In genomic region chr1:39502817-39503633, GRCm38 (mm10) we compare ENCODE assay signal across 12 mouse cellular contexts. TPM values are rescaled to one million over a fixed set of nuclear protein-coding genes. Genes with fewer than 3 reads are reported as not detected.
A peak's percentile ranks its signal among the peaks of the same experiment; 100 is the strongest.
DNase-seq lines count a peak whose midpoint lies in the region; ATAC-seq and TF ChIP-seq lines count a peak whose summit lies in the region.
"Had no signal": no experiment of that assay in that cellular context is flagged by ENCODE, and none has a peak within 500 bp of the region (broad histone marks: within the 10 kb centered on the region; RNA-seq: fewer than 3 reads in every experiment).

No protein-coding gene starts in this region.

- H3K4me3 ChIP-seq in layer of hippocampus, adult 2 months: no peak overlapping the region
- H3K4me3 ChIP-seq in spleen, adult 2 months (ENCODE audit: extremely low read depth, insufficient read depth, insufficient read length): no peak overlapping the region
- H3K4me3 ChIP-seq in macrophage (ENCODE audit: inconsistent target): no peak overlapping the region
- no peak overlapping the region for H3K4me3 ChIP-seq in heart, embryonic 12.5 days
- no peak overlapping the region for H3K4me3 ChIP-seq in hindbrain, embryonic 11.5 days (ENCODE audit: low read depth, low read length)
- H3K4me3 ChIP-seq: embryonic facial prominence, embryonic 13.5 days; midbrain, embryonic 13.5 days had no signal

- no peak overlapping the region for H3K9ac ChIP-seq in heart, embryonic 12.5 days
- no peak overlapping the region for H3K9ac ChIP-seq in hindbrain, embryonic 11.5 days (ENCODE audit: low read depth, low read length)
- H3K9ac ChIP-seq: embryonic facial prominence, embryonic 13.5 days; midbrain, embryonic 13.5 days had no signal

- H3K36me3 ChIP-seq in spleen, adult 2 months (ENCODE audit: control insufficient read depth, insufficient read depth, low read length): no peaks in the 10 kb centered on the region
- H3K36me3 ChIP-seq in macrophage (ENCODE audit: inconsistent target): no peaks in the 10 kb centered on the region
- H3K36me3 ChIP-seq in heart, embryonic 12.5 days: no peaks in the 10 kb centered on the region
- no peaks in the 10 kb centered on the region for H3K36me3 ChIP-seq in hindbrain, embryonic 11.5 days (ENCODE audit: control insufficient read depth, insufficient read depth, low read length)
- H3K36me3 ChIP-seq: embryonic facial prominence, embryonic 13.5 days; midbrain, embryonic 13.5 days had no signal

- TF ChIP-seq POLR2A in spleen, adult 2 months (IDR thresholded peaks at IDR 0.05; ENCODE audit: low read depth, low read length): no peak

- H3K9me3 ChIP-seq in heart, embryonic 12.5 days (replicated peaks): no peaks in the 10 kb centered on the region
- H3K9me3 ChIP-seq in hindbrain, embryonic 11.5 days (ENCODE audit: control insufficient read depth, low read length): no peaks in the 10 kb centered on the region
- H3K9me3 ChIP-seq: embryonic facial prominence, embryonic 13.5 days; midbrain, embryonic 13.5 days had no signal

- H3K4me2 ChIP-seq in heart, embryonic 12.5 days: no peak overlapping the region
- no peak overlapping the region for H3K4me2 ChIP-seq in hindbrain, embryonic 11.5 days (replicated peaks; ENCODE audit: low read depth, low read length)
- H3K4me2 ChIP-seq: embryonic facial prominence, embryonic 13.5 days; midbrain, embryonic 13.5 days had no signal

- WGBS in spleen, adult 2 months: 47% methylated on average over 17 of the region's 17 CpGs
- 25% methylated on average over 17 of the region's 17 CpGs for WGBS in macrophage (ENCODE audit: missing documents)
- 80% methylated on average over 17 of the region's 17 CpGs for WGBS in heart, embryonic 12.5 days
- 87% methylated on average over 17 of the region's 17 CpGs for WGBS in hindbrain, embryonic 11.5 days

- intact Hi-C loops in gastrocnemius, postnatal 36 days (cut with DNase I): no loop called here

- no peaks in the 10 kb centered on the region for H3K27me3 ChIP-seq in spleen, adult 2 months (ENCODE audit: control insufficient read depth, insufficient read depth, low read length)
- 0 out of 2 replicates have a peak, but pooled peaks cover 7% of the 10 kb centered on the region for H3K27me3 ChIP-seq in heart, embryonic 12.5 days (replicated peaks)
- H3K27me3 ChIP-seq in hindbrain, embryonic 11.5 days (ENCODE audit: control insufficient read depth, insufficient read depth, low read length): no peaks in the 10 kb centered on the region
- H3K27me3 ChIP-seq: midbrain, embryonic 13.5 days had no signal

- peaks cover 10% of the 10 kb centered on the region; the same call in 1 of the 2 replicates for H3K4me1 ChIP-seq in spleen, adult 2 months (ENCODE audit: control insufficient read depth, insufficient read depth, insufficient read length)
- H3K4me1 ChIP-seq in heart, embryonic 12.5 days (replicated peaks): no peaks in the 10 kb centered on the region
- no peaks in the 10 kb centered on the region for H3K4me1 ChIP-seq in hindbrain, embryonic 11.5 days (replicated peaks; ENCODE audit: control insufficient read depth, insufficient read depth, low read length)
- H3K4me1 ChIP-seq: embryonic facial prominence, embryonic 13.5 days; midbrain, embryonic 13.5 days had no signal

- H3K27ac ChIP-seq in layer of hippocampus, adult 2 months: no peak overlapping the region
- H3K27ac ChIP-seq in spleen, adult 2 months (ENCODE audit: insufficient read depth, low read length): peak overlapping the region; percentile 59
- peak overlapping the region; percentile 38 for H3K27ac ChIP-seq in macrophage
- no peak overlapping the region for H3K27ac ChIP-seq in heart, embryonic 12.5 days (ENCODE audit: poor library complexity, severe bottlenecking)
- no peak overlapping the region for H3K27ac ChIP-seq in hindbrain, embryonic 11.5 days (ENCODE audit: low read depth, low read length)
- H3K27ac ChIP-seq: embryonic facial prominence, embryonic 13.5 days; midbrain, embryonic 13.5 days had no signal

- ATAC-seq in heart, embryonic 12.5 days (ENCODE audit: insufficient number of reproducible peaks, low FRiP score): no peak
- no peak for ATAC-seq in hindbrain, embryonic 11.5 days (ENCODE audit: low FRiP score)
- ATAC-seq: hindbrain, embryonic 16.5 days; midbrain, embryonic 13.5 days had no signal

- DNase-seq in layer of hippocampus, adult 9-10 months (ENCODE audit: low spot score): peak; percentile 15
- DNase-seq in layer of hippocampus, adult 2 months (ENCODE audit: low spot score in 2 of 2): no peak
- peak in 1 of 2 experiments; percentile 20 for DNase-seq in spleen, adult 2 months (ENCODE audit: low read depth in 1 of 2, low spot score in 2 of 2)
- DNase-seq in spleen, adult 12 weeks (ENCODE audit: low spot score): no peak
- no peak for DNase-seq in gastrocnemius, postnatal 36 days
- DNase-seq in hindbrain, embryonic 11.5 days (ENCODE audit: low spot score): no peak
- DNase-seq: gastrocnemius, postnatal 14 days had no signal

- no peak for TF ChIP-seq CTCF in layer of hippocampus, adult 2 months (conservative IDR thresholded peaks at IDR 0.05)
- TF ChIP-seq CTCF in spleen, adult 2 months (IDR thresholded peaks at IDR 0.05; ENCODE audit: extremely low read depth, insufficient read depth, insufficient read length, insufficient replicate concordance): no peak

- no peaks in the 10 kb centered on the region for H3K79me2 ChIP-seq in macrophage (ENCODE audit: inconsistent target)

RNA-seq across cellular contexts. Expression of gene Tbc1d8, which starts 24.5 kb away (rescaled TPM):
- total RNA-seq in layer of hippocampus, adult 2 months (2021): 10 to 100 TPM; 10.6 to 14.3 TPM
- polyA plus RNA-seq in spleen, adult 2 months (2012; rRNA removed): 21.8 and 26.2 TPM in 2 replicates
- total RNA-seq in macrophage (2018; cell fraction: chromatin; rRNA removed): 10 to 100 TPM in 25 of 26 experiments, 1 to 10 TPM in 1; 7.2 to 72.3 (median 50.0) TPM
- 10 to 100 TPM in 24 of 26 experiments, 1 to 10 TPM in 2; 7.1 to 20.0 (median 15.6) TPM for total RNA-seq in macrophage (2018; cell fraction: cytosol; rRNA removed)
- 10 to 100 TPM; 14.7 to 58.3 (median 33.5) TPM for total RNA-seq in macrophage (2018; cell fraction: nucleus; rRNA removed)
- polyA plus RNA-seq in macrophage (2018): 7.5 to 23.4 TPM (median 13.9 TPM) in 3 replicates
- total RNA-seq in gastrocnemius, postnatal 36 days (2021): 1 to 10 TPM; 6.3 to 7.8 TPM
- polyA plus RNA-seq in heart, embryonic 12.5 days (2016; fragmentation: Nextera tagmentation; extraction: Ambion mirVana): 14.1 and 15.5 TPM in 2 replicates
- 5.3 and 6.5 TPM in 2 replicates for polyA plus RNA-seq in hindbrain, embryonic 11.5 days (2014; fragmentation: Nextera tagmentation; extraction: Ambion mirVana)

RNA-seq across cellular contexts. Expression of gene Cnot11, which starts 31.8 kb away (rescaled TPM):
- 10 to 100 TPM; 23.3 to 24.2 TPM for total RNA-seq in layer of hippocampus, adult 2 months (2021)
- polyA plus RNA-seq in spleen, adult 2 months (2012; rRNA removed): 11.2 and 17.9 TPM in 2 replicates
- total RNA-seq in macrophage (2018; cell fraction: chromatin; rRNA removed): 10 to 100 TPM in 4 of 26 experiments, 1 to 10 TPM in 22; 2.2 to 11.0 (median 6.7) TPM
- total RNA-seq in macrophage (2018; cell fraction: cytosol; rRNA removed): 10 to 100 TPM in 25 of 26 experiments, 1 to 10 TPM in 1; 9.7 to 17.1 (median 14.3) TPM
- total RNA-seq in macrophage (2018; cell fraction: nucleus; rRNA removed): 10 to 100 TPM in 8 of 26 experiments, 1 to 10 TPM in 18; 4.6 to 14.9 (median 7.5) TPM
- polyA plus RNA-seq in macrophage (2018): 13.6 to 16.5 TPM (median 14.8 TPM) in 3 replicates
- 10 to 100 TPM; 14.9 to 17.0 TPM for total RNA-seq in gastrocnemius, postnatal 36 days (2021)
- 22.9 and 23.7 TPM in 2 replicates for polyA plus RNA-seq in heart, embryonic 12.5 days (2016; fragmentation: Nextera tagmentation; extraction: Ambion mirVana)
- polyA plus RNA-seq in hindbrain, embryonic 11.5 days (2014; fragmentation: Nextera tagmentation; extraction: Ambion mirVana): 29.1 and 29.6 TPM in 2 replicates

Comparison
In these comparisons a context has a peak if more than half of its experiments do, and no peak if none do; other contexts are left out.
1. H3K27ac ChIP-seq: peak in spleen, adult 2 months (single experiment) and macrophage (single experiment); none in layer of hippocampus, adult 2 months (single experiment), heart, embryonic 12.5 days (single experiment) and hindbrain, embryonic 11.5 days (single experiment).